Mouse (Mus musculus) urinary bladder, postnatal 4 days (tissue): Measurements from ENCODE around the gene Arhgap32.
"Not testable (repeated sequence)": the region's sequence is repeated elsewhere in the genome, so short reads cannot be mapped to it uniquely, and the experiment has no call there.

Experiments
- DNase-seq, 2 experiments: peaks; one replicate each; pipeline ENCODE4 v3.0.0; 2021 to 2022; ENCODE audit warnings: low spot score in 2 of 2

Gene Arhgap32

DNA sequence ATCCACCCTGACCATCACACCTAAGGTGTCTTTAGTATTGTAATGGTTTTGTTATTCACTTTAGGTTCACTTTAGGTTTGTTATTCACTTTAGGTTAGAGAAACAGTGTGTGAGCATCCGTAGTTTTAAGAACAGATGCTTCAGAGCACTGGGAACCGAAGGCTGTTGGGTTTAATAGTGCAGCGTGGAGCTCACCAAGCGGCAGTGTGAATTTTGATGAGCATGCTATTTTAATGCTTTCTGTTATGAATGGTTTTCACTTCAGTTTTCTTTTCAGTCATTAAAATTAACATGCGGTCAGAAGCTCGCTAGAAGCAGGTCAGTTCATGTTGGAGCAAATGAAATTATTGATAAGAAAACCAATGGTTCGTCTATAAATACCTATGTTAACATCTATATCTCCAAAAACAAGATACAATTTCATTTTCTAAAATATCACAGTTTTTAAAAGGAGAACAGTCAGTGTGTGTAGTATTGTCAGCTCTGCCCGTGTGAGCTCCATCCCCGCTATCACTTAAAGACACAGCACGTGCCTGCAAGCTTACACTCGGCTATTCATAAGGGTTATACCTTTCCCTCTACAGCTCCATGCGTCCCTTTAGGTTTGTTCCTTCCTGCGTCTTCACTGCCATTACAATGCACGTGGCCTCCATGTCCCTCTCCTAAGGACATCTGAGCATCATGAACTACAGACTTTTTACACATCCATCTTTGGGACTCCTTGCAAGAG is 21.9 kb downstream of the Arhgap32 start:
- DNase-seq, result no peak

GRCm38 (mm10) chr9:32138616-32139015 is 22.7 kb downstream of the Arhgap32 start:
- no peak for DNase-seq

- no peak for DNase-seq
Measured at GRCm38 (mm10) chr9:32139641-32140040, 23.7 kb downstream of the Arhgap32 start.

GRCm38 (mm10) chr9:32142834-32143233 is 26.9 kb downstream of the Arhgap32 start:
- no peak for DNase-seq

DNA sequence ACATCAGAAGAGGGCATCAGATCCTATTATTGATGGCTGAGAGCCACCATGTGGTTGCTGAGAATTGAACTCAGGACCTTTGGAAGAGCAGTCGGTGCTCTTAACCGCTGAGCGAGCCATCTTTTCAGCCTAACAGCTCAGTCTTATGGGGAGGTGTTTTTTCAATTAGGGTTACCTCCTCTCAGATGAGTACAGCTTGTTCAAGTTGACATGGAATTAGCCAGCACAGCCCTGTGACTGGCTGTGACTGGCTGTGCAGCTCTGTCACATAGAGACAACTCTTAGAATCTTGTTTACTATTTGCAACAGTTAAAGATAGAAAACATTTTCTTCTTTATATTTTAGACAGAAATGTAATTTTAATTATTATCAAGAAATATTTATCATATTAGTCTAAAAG is 27.5 kb downstream of the Arhgap32 start:
- DNase-seq, result no peak

GRCm38 (mm10) chr9:32146257-32146996 is 30.5 kb downstream of the Arhgap32 start:
- no peak for DNase-seq

DNA sequence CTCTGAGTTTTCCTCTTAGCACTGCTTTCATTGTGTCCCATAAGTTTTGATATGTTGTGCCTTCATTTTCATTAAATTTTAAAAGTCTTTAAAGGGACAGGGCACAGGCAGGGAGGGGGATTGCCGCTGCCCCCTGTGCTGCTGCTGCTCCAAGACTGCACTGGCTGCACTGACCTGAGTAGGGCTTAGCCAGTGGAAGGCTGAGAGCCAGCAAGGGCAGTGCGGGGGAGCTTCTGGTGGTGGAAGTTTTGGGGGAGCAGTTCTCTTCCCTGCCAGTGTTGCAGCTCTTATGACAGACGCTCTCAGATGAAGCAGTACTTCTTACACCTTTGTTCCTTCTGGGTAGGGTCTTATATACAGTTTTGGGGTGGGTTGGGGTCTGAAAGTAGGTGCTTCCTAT is 33.3 kb downstream of the Arhgap32 start:
- DNase-seq, result no peak

DNA sequence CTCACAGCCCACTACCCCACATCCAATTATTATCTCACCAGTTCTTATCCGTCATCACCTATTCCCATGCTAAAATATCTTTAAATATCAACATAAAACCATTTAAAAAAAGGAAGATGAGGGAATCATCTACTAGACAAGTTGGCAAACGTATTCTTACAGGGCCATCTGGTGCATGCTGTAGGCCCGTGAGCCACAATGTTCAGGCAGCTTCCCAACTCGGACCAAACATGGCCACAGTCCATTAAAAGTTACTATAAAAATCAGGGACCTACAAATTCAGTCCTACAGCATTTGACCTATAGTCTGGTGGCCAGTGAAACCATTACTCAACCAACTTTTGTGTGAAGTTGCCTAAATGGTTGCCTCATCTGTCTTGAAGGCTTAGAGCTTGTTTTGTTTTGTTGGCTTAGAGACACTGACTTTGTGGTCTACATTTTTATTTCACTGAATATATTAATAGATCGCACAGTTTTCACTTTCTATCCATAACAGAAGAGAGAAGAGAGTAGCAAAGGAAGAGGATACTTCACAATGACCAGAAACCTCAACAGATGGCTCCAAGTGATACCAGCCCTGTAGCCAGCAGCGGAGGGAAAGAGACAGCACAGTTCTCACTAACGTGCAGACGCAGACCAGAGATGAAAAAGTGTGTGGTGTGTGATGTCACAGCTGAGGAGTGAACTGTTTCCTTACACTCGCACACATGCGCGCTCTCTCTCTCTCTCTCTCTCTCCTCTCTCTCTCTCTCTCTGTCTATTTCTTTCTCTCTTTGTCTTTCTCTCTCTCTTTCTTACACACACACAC is 34.1 kb downstream of the Arhgap32 start:
- DNase-seq, result no peak

DNA sequence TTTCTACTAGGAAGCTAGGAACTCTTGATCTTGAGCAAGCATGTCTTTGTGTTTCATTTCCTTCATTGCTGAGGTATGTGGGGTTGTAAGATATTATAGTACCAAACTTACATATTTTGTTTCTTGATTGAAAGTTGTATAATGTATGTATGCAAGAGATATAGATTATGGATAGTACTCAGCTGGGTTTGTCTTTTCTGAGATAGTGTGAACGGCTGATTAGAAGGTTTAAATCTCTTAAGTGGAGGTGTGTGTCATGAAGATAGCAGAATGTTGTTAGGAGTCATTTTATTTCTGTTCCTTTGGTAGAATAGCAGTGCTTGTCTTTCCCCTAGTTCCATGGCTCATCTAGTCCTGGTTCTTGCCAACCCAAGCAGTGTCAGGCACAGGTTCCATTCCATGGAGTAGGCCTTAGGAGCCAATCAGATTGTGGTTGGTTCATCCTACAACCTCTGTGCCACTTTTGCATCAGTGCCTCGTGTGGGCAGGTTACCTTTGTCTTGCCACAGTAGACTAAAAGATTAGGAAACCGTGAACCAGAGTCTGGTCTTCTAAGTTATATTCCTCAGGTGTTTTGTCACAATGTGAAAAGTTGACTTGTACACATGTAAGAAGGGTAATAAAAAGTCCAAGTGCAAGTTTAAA is 38.9 kb downstream of the Arhgap32 start:
- DNase-seq, result no peak

GRCm38 (mm10) chr9:32156706-32157105 is 40.8 kb downstream of the Arhgap32 start:
- DNase-seq, result no peak

DNA sequence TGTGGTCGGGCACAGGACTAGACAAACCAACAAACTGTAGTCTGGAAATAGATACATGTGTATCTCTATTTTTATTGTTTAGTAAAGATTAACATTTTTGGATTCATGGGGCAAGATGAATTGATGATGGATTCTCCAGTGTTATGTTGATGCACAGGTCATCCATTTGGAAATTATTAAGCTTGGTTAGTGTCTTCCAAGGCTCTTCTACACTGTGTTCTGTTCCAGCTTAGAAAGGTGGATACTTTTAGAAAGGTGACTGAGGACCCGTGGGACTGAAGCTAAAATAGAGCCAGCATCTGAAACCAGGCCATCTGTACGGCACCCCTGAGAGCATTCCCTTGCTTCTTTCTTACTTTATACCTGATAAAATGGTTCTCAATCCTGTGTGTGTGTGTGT is 41.3 kb downstream of the Arhgap32 start:
- DNase-seq, result no peak

DNA sequence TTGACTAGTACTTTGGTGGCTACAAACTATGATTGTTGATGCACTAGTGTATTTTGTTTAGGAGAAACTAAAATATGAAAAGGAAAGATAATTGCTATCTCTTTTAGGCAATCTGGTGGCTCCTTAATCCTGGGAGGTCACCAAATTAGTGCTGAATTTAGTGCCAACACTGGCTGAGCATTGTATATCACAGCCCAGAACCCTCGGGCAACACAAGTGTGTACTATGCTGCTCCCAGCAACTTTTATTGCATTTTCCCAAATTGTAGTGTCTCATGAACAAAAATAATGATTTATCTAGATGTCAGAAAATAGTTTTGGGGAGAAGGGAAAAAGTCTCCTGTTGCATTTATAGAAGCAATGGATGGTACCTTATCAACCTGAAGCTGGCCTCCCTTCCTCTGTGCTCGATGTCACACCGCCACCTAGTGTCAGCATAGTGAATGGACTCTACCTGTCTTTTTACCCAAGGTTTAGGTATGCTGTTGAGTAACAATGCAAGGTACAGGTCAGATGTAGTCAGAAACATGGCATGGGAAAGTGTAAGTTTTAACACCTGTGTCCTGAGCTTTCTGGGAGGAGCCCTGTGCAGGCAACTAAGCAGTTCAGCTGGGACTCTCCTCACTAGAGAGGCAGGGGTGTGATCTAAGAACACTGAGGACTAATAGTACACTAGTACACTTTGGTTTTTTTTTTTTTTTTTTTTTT is 43.1 kb downstream of the Arhgap32 start:
- DNase-seq, result peak; percentile 41 to 73

GRCm38 (mm10) chr9:32159724-32160123 is 43.8 kb downstream of the Arhgap32 start:
- DNase-seq, result no peak

DNA sequence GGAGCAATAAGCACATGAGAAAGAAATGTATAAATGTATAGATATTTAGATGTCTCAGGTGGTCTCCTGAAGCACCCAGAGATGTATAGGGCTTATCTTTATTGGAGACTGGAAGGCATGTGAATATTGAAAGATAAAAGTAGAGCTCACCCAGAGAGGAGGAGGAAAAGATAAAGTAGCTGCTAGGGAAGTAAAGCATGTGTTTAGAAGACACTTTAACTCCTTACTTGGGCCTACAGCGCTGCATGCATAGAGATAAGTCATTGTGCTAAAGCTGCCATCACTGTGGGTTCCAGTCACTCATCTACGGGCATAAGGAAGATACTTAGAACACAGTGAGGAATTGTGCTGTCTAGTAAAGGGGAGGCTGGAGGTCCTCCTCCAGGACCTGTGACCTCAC is 46.9 kb downstream of the Arhgap32 start:
- DNase-seq, result no peak

- DNase-seq, result not testable (repeated sequence)
Measured at GRCm38 (mm10) chr9:32163820-32164219, 47.9 kb downstream of the Arhgap32 start.

DNA sequence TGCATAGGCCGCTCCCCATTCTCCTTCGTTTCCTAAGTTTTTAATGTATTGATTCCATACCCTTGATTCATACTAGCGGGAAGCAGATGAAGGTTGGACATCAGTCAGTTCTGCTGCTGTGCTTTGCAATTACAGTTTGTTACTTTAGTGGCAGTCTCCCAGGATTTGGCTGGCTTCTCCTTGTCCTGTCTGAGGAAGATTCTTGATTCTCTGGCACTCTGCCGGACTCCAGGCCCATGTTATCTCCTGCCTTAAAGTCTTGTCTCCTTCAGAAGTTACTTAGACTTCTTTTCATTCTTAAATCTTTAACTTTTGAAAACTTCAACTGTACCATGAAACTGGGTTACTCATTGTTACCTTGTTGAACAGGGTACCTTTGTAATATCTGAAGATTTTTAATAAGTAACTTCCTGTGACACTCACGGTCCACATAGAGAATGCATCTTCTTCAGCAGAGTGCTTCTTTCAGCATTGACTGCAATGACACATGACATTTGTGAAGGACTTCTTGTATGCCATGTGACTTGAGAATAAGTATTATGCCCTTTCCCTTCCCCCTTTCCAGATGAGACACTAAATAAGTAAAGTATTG is 52.7 kb downstream of the Arhgap32 start:
- no peak for DNase-seq

DNA sequence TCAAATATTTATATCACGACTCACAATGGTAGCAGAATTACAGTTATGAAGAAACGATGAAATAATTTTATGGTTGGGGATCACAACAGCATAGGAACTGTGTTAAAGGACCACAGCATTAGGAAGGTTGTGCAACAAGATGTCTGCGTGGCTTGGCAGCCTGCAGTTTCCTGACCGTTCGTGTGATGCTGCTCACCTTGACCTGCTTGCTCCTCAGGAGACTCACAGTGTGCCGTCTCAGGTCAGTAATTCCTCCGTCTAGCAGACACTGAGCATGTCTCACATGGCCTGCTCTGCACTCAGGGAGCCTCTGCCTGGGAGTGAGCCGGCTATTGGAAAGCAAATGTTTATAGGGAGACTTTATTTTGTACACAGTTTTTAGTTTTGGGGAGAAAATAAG is 54.8 kb downstream of the Arhgap32 start:
- DNase-seq, result no peak

DNA sequence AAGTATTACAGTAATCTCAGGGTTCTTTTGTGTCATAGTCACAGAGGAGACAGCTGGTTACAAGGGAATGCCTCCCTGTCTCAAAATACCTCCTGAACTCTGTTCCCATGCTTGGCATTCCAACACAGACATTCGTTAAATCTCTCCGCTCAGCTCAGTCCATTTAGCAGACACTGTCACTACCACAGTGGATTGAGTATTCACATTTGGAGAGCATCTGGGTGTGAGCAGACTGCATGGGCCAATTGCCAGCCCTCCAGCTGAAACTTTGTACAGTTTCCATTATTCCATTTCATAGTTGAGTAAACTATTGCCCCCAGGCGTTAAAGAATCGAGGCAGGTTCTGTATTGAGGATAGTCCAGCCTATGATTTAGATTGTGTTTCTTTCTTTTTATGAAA is 60.7 kb downstream of the Arhgap32 start:
- DNase-seq, result no peak

GRCm38 (mm10) chr9:32181170-32181569 is 65.2 kb downstream of the Arhgap32 start:
- DNase-seq, result no peak

DNA sequence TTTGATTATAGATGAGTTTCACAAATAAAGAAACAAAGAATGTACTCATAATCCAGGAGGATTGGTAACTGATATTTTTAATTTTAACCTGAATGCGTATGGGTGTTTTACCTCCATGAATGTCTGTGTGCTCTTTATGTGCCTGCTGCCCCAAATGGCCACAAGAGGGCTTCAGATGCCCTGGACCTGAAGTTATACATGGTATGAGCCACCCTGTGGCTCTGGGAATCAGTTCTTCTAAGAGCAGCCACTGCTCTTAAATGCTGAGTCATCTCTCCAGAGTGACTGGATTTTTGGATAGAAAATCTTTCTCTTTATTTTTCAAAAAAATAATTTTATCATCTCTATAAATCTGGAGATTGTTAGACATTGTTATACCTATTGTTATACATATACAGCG is 70.6 kb downstream of the Arhgap32 start:
- DNase-seq, result no peak
